Mouse (Mus musculus) layer of hippocampus, adult 9-11 months (tissue): ENCODE results near the gene Adgrg5.

Experiments
- DNase-seq: peaks from one replicate; pipeline ENCODE4 v3.0.0; 2022

Adgrg5 gene

GRCm38 (mm10) chr8:94923405-94923804, at the start of gene Adgrg5:
Adgrg5 (plus strand) TSS chr8:94923694.
- no peak for DNase-seq

- DNase-seq: peak; percentile 46
These were observed 49.1 kb upstream of the Adgrg5 start for GRCm38 (mm10) chr8:94874358-94874757.

- DNase-seq: no peak
These were observed 48.2 kb upstream of the Adgrg5 start for GRCm38 (mm10) chr8:94875096-94875870.

- no peak for DNase-seq
These were observed 47.7 kb upstream of the Adgrg5 start for GRCm38 (mm10) chr8:94875871-94876150.

- DNase-seq: peak; percentile 45
These were observed 47.2 kb upstream of the Adgrg5 start, which contains the start of gene Dok4 for GRCm38 (mm10) chr8:94876197-94876730. Dok4 (minus strand) TSS chr8:94876330.

- no peak for DNase-seq
These were observed 46.7 kb upstream of the Adgrg5 start for GRCm38 (mm10) chr8:94876820-94877219.

GRCm38 (mm10) chr8:94880742-94881141, 42.8 kb upstream of the Adgrg5 start:
- no peak for DNase-seq

GRCm38 (mm10) chr8:94888383-94889036, 35.0 kb upstream of the Adgrg5 start:
- no peak for DNase-seq

- no peak for DNase-seq
These were observed 30.6 kb upstream of the Adgrg5 start for GRCm38 (mm10) chr8:94892917-94893316.

GRCm38 (mm10) chr8:94899262-94899661, 24.2 kb upstream of the Adgrg5 start:
- no peak for DNase-seq

- DNase-seq: no peak
These were observed 22.9 kb upstream of the Adgrg5 start for GRCm38 (mm10) chr8:94900617-94901016.

- no peak for DNase-seq
These were observed 22.5 kb upstream of the Adgrg5 start for GRCm38 (mm10) chr8:94901031-94901430.

- DNase-seq: no peak
These were observed 19.8 kb upstream of the Adgrg5 start for GRCm38 (mm10) chr8:94903709-94904108.

- no peak for DNase-seq
These were observed 18.9 kb upstream of the Adgrg5 start for GRCm38 (mm10) chr8:94904450-94905175.

- no peak for DNase-seq
These were observed 15.7 kb upstream of the Adgrg5 start for GRCm38 (mm10) chr8:94907591-94908300.

- no peak for DNase-seq
These were observed 14.6 kb upstream of the Adgrg5 start for GRCm38 (mm10) chr8:94908847-94909246.

GRCm38 (mm10) chr8:94913061-94913660, 10.3 kb upstream of the Adgrg5 start:
- DNase-seq: no peak

- DNase-seq: no peak
These were observed 9.2 kb upstream of the Adgrg5 start for GRCm38 (mm10) chr8:94914256-94914655.

- no peak for DNase-seq
These were observed 8.8 kb upstream of the Adgrg5 start for GRCm38 (mm10) chr8:94914701-94915101.

- no peak for DNase-seq
These were observed 7.1 kb upstream of the Adgrg5 start for GRCm38 (mm10) chr8:94916311-94916959.

GRCm38 (mm10) chr8:94916960-94917324, 6.6 kb upstream of the Adgrg5 start:
- DNase-seq: no peak

GRCm38 (mm10) chr8:94917352-94917751, 6.1 kb upstream of the Adgrg5 start:
- DNase-seq: peak; percentile 86
